Mouse (Mus musculus): Measurements from ENCODE around the gene Kcnma1.

Kcnma1 gene

GRCm38 (mm10) chr14:23485802-23486500 is 528.3 kb downstream of the Kcnma1 start:
- in situ Hi-C loops (cut with MboI; ENCODE audit: low sequenced_read_pairs): no loop called here

GRCm38 (mm10) chr14:23475129-23475528 is 539.2 kb downstream of the Kcnma1 start:
- in situ Hi-C loops (cut with MboI; ENCODE audit: low sequenced_read_pairs): no loop called here

GRCm38 (mm10) chr14:23470071-23470470 is 544.2 kb downstream of the Kcnma1 start:
- in situ Hi-C loops (cut with MboI; ENCODE audit: low sequenced_read_pairs): no loop called here

- in situ Hi-C loops (cut with MboI; ENCODE audit: low sequenced_read_pairs): no loop called here
Observed at GRCm38 (mm10) chr14:23465135-23465534, 549.2 kb downstream of the Kcnma1 start.

- in situ Hi-C loops (cut with MboI; ENCODE audit: low sequenced_read_pairs): no loop called here
Observed at GRCm38 (mm10) chr14:23458560-23458959, 555.7 kb downstream of the Kcnma1 start.

GRCm38 (mm10) chr14:23451681-23452080 is 562.6 kb downstream of the Kcnma1 start:
- in situ Hi-C loops (cut with MboI; ENCODE audit: low sequenced_read_pairs): no loop called here

- in situ Hi-C loops (cut with MboI; ENCODE audit: low sequenced_read_pairs): no loop called here
Observed at GRCm38 (mm10) chr14:23437467-23437866, 576.8 kb downstream of the Kcnma1 start.

GRCm38 (mm10) chr14:23435861-23436260 is 578.4 kb downstream of the Kcnma1 start:
- in situ Hi-C loops (cut with MboI; ENCODE audit: low sequenced_read_pairs): no loop called here

GRCm38 (mm10) chr14:23430006-23430405 is 584.3 kb downstream of the Kcnma1 start:
- in situ Hi-C loops (cut with MboI; ENCODE audit: low sequenced_read_pairs): no loop called here

- in situ Hi-C loops (cut with MboI; ENCODE audit: low sequenced_read_pairs): no loop called here
Observed at GRCm38 (mm10) chr14:23429043-23429442, 585.2 kb downstream of the Kcnma1 start.

- in situ Hi-C loops (cut with MboI; ENCODE audit: low sequenced_read_pairs): no loop called here
Observed at GRCm38 (mm10) chr14:23422481-23423040, 591.7 kb downstream of the Kcnma1 start.

- in situ Hi-C loops (cut with MboI; ENCODE audit: low sequenced_read_pairs): no loop called here
Observed at GRCm38 (mm10) chr14:23418955-23419354, 595.3 kb downstream of the Kcnma1 start.

- in situ Hi-C loops (cut with MboI; ENCODE audit: low sequenced_read_pairs): no loop called here
Observed at GRCm38 (mm10) chr14:23407051-23407450, 607.2 kb downstream of the Kcnma1 start.

- in situ Hi-C loops (cut with MboI; ENCODE audit: low sequenced_read_pairs): no loop called here
Observed at GRCm38 (mm10) chr14:23400777-23401469, 613.4 kb downstream of the Kcnma1 start.

GRCm38 (mm10) chr14:23397642-23398041 is 616.6 kb downstream of the Kcnma1 start:
- in situ Hi-C loops (cut with MboI; ENCODE audit: low sequenced_read_pairs): no loop called here

- in situ Hi-C loops (cut with MboI; ENCODE audit: low sequenced_read_pairs): no loop called here
Observed at GRCm38 (mm10) chr14:23391566-23391965, 622.7 kb downstream of the Kcnma1 start.

GRCm38 (mm10) chr14:23390768-23391167 is 623.5 kb downstream of the Kcnma1 start:
- in situ Hi-C loops (cut with MboI; ENCODE audit: low sequenced_read_pairs): no loop called here

GRCm38 (mm10) chr14:23390161-23390560 is 624.1 kb downstream of the Kcnma1 start:
- in situ Hi-C loops (cut with MboI; ENCODE audit: low sequenced_read_pairs): no loop called here

GRCm38 (mm10) chr14:23386786-23387185 is 627.5 kb downstream of the Kcnma1 start:
- in situ Hi-C loops (cut with MboI; ENCODE audit: low sequenced_read_pairs): no loop called here

GRCm38 (mm10) chr14:23385776-23386608 is 628.3 kb downstream of the Kcnma1 start:
- in situ Hi-C loops (cut with MboI; ENCODE audit: low sequenced_read_pairs): no loop called here

Data from CH12F3 (cell line).